Mouse (Mus musculus): ENCODE results near the gene Tmem81.

- TF ChIP-seq CTCF (IDR thresholded peaks at IDR 0.05; ENCODE audit: borderline replicate concordance, insufficient read depth, low read length) (no peak), POLR2A (IDR thresholded peaks at IDR 0.05; ENCODE audit: low read depth, low read length) (no peak)
Observed at GRCm38 (mm10) chr1:132474496-132474895, 31.5 kb upstream of the Tmem81 start.
